Mouse (Mus musculus) testis, adult 2 months (tissue): Measurements from ENCODE around the gene Sh3kbp1.

Experiments used
- CTCF ChIP-seq: fragments of 200-500 bp; IDR thresholded peaks from 2 replicates; pipeline ENCODE4 v1.5.1; 2012; ENCODE audit warnings: low read depth, mild to moderate bottlenecking, inconsistent platforms, low read length, moderate library complexity; ENCODE audit not compliant: control insufficient read depth, insufficient read depth, insufficient replicate concordance
- POLR2A ChIP-seq: fragments of 200-500 bp; IDR thresholded peaks from 2 replicates; pipeline ENCODE4 v1.6.1; 2012; ENCODE audit warnings: low read depth, mild to moderate bottlenecking, inconsistent platforms, low read length, moderate library complexity; ENCODE audit not compliant: control insufficient read depth

DNA sequence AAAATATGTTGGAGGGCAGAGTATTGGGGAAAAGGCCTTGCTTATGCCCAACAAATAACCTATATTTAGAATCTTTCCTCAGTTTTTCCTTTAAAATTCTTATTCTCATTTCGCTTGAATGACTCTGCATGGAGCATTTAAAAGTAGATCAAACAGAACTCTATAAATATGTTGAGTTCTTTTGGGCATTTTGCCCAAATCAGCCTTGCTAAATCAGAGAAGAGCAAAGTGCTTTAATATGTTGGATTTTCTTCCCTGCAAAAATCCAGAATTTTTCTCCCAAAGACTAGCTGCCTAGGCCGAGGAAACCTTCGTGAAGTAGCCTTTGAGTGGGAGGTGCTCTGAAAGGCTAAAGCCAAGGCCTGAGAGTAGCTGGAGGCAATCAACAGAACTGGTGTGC is 163.4 kb downstream of the Sh3kbp1 start:
- no peak for TF ChIP-seq CTCF
- TF ChIP-seq POLR2A = no peak
